Mouse (Mus musculus): ENCODE data around the gene Tec. TPM values are rescaled to one million over a fixed set of nuclear protein-coding genes. Genes with fewer than 3 reads are reported as not detected.

Gene Tec
- polyA plus RNA-seq, 1 experiment = 12.2 TPM

GRCm38 (mm10) chr5:72893987-72894386, 25.7 kb upstream of the Tec start:
- no peak for DNase-seq (ENCODE audit: low read depth in 1 of 2, low spot score in 2 of 2)
- H3K27me3 ChIP-seq (ENCODE audit: control insufficient read depth, insufficient read depth, low read length) = no peaks in the 10 kb centered on the region
- TF ChIP-seq POLR2A (IDR thresholded peaks at IDR 0.05; ENCODE audit: low read depth, low read length) = no peak
- peak; percentile 47; the same call in 1 of the 2 replicates for TF ChIP-seq CTCF (IDR thresholded peaks at IDR 0.05; ENCODE audit: extremely low read depth, insufficient read depth, insufficient read length, insufficient replicate concordance)
- no peak overlapping the region for H3K4me3 ChIP-seq (ENCODE audit: extremely low read depth, insufficient read depth, insufficient read length)
- H3K4me1 ChIP-seq (ENCODE audit: control insufficient read depth, insufficient read depth, insufficient read length) = no peaks in the 10 kb centered on the region
- 60% methylated on average over 5 of the region's 5 CpGs for WGBS
- H3K36me3 ChIP-seq (ENCODE audit: control insufficient read depth, insufficient read depth, low read length) = no peaks in the 10 kb centered on the region
- no peak overlapping the region for H3K27ac ChIP-seq (ENCODE audit: insufficient read depth, low read length)

- Histone ChIP-seq H3K27me3 (ENCODE audit: control insufficient read depth, insufficient read depth, low read length) (no peaks in the 10 kb centered on the region), H3K27ac (ENCODE audit: insufficient read depth, low read length) (no peak overlapping the region), H3K4me3 (ENCODE audit: extremely low read depth, insufficient read depth, insufficient read length) (no peak overlapping the region), H3K4me1 (ENCODE audit: control insufficient read depth, insufficient read depth, insufficient read length) (no peaks in the 10 kb centered on the region), H3K36me3 (ENCODE audit: control insufficient read depth, insufficient read depth, low read length) (no peaks in the 10 kb centered on the region)
- WGBS = 4% methylated on average over 12 of the region's 12 CpGs
- no peak for TF ChIP-seq POLR2A (IDR thresholded peaks at IDR 0.05; ENCODE audit: low read depth, low read length)
- peak; percentile 72; the same call in 1 of the 2 replicates for TF ChIP-seq CTCF (IDR thresholded peaks at IDR 0.05; ENCODE audit: extremely low read depth, insufficient read depth, insufficient read length, insufficient replicate concordance)
- peak; percentile 27 to 56 for DNase-seq (ENCODE audit: low read depth in 1 of 2, low spot score in 2 of 2)
These were observed 23.3 kb upstream of the Tec start for GRCm38 (mm10) chr5:72891534-72891933.

GRCm38 (mm10) chr5:72888260-72888659, 20.0 kb upstream of the Tec start:
- 93% methylated on average over 7 of the region's 7 CpGs for WGBS
- Histone ChIP-seq H3K36me3 (ENCODE audit: control insufficient read depth, insufficient read depth, low read length) (no peaks in the 10 kb centered on the region), H3K4me3 (ENCODE audit: extremely low read depth, insufficient read depth, insufficient read length) (no peak overlapping the region), H3K27ac (ENCODE audit: insufficient read depth, low read length) (no peak overlapping the region), H3K4me1 (ENCODE audit: control insufficient read depth, insufficient read depth, insufficient read length) (no peaks in the 10 kb centered on the region), H3K27me3 (ENCODE audit: control insufficient read depth, insufficient read depth, low read length) (no peaks in the 10 kb centered on the region)
- DNase-seq (ENCODE audit: low read depth in 1 of 2, low spot score in 2 of 2) = no peak
- no peak for TF ChIP-seq POLR2A (IDR thresholded peaks at IDR 0.05; ENCODE audit: low read depth, low read length)
- no peak for TF ChIP-seq CTCF (IDR thresholded peaks at IDR 0.05; ENCODE audit: extremely low read depth, insufficient read depth, insufficient read length, insufficient replicate concordance)

- Histone ChIP-seq H3K4me3 (ENCODE audit: extremely low read depth, insufficient read depth, insufficient read length) (no peak overlapping the region), H3K4me1 (ENCODE audit: control insufficient read depth, insufficient read depth, insufficient read length) (no peaks in the 10 kb centered on the region), H3K27ac (ENCODE audit: insufficient read depth, low read length) (no peak overlapping the region), H3K36me3 (ENCODE audit: control insufficient read depth, insufficient read depth, low read length) (no peaks in the 10 kb centered on the region), H3K27me3 (ENCODE audit: control insufficient read depth, insufficient read depth, low read length) (no peaks in the 10 kb centered on the region)
- no peak for TF ChIP-seq CTCF (IDR thresholded peaks at IDR 0.05; ENCODE audit: extremely low read depth, insufficient read depth, insufficient read length, insufficient replicate concordance)
- TF ChIP-seq POLR2A (IDR thresholded peaks at IDR 0.05; ENCODE audit: low read depth, low read length) = no peak
- WGBS = 93% methylated on average over 19 of the region's 19 CpGs
- no peak for DNase-seq (ENCODE audit: low read depth in 1 of 2, low spot score in 2 of 2)
These were observed 18.4 kb upstream of the Tec start for GRCm38 (mm10) chr5:72886458-72887222.

GRCm38 (mm10) chr5:72883706-72884105, 15.4 kb upstream of the Tec start:
- Histone ChIP-seq H3K36me3 (ENCODE audit: control insufficient read depth, insufficient read depth, low read length) (no peaks in the 10 kb centered on the region), H3K4me1 (ENCODE audit: control insufficient read depth, insufficient read depth, insufficient read length) (no peaks in the 10 kb centered on the region), H3K27me3 (ENCODE audit: control insufficient read depth, insufficient read depth, low read length) (no peaks in the 10 kb centered on the region), H3K4me3 (ENCODE audit: extremely low read depth, insufficient read depth, insufficient read length) (no peak overlapping the region), H3K27ac (ENCODE audit: insufficient read depth, low read length) (no peak overlapping the region)
- no peak for DNase-seq (ENCODE audit: low read depth in 1 of 2, low spot score in 2 of 2)
- 49% methylated on average over 3 of the region's 3 CpGs for WGBS
- TF ChIP-seq CTCF (IDR thresholded peaks at IDR 0.05; ENCODE audit: extremely low read depth, insufficient read depth, insufficient read length, insufficient replicate concordance) (no peak), POLR2A (IDR thresholded peaks at IDR 0.05; ENCODE audit: low read depth, low read length) (no peak)

GRCm38 (mm10) chr5:72882412-72882765, 14.1 kb upstream of the Tec start:
- no peak overlapping the region for H3K27ac ChIP-seq (ENCODE audit: insufficient read depth, low read length)
- DNase-seq (ENCODE audit: low read depth in 1 of 2, low spot score in 2 of 2) = no peak
- no peaks in the 10 kb centered on the region for H3K4me1 ChIP-seq (ENCODE audit: control insufficient read depth, insufficient read depth, insufficient read length)
- 85% methylated on average over 2 of the region's 2 CpGs for WGBS
- TF ChIP-seq POLR2A (IDR thresholded peaks at IDR 0.05; ENCODE audit: low read depth, low read length) (no peak), CTCF (IDR thresholded peaks at IDR 0.05; ENCODE audit: extremely low read depth, insufficient read depth, insufficient read length, insufficient replicate concordance) (no peak)
- H3K27me3 ChIP-seq (ENCODE audit: control insufficient read depth, insufficient read depth, low read length) = no peaks in the 10 kb centered on the region
- H3K4me3 ChIP-seq (ENCODE audit: extremely low read depth, insufficient read depth, insufficient read length) = no peak overlapping the region
- H3K36me3 ChIP-seq (ENCODE audit: control insufficient read depth, insufficient read depth, low read length) = no peaks in the 10 kb centered on the region

- H3K27me3 ChIP-seq (ENCODE audit: control insufficient read depth, insufficient read depth, low read length) = no peaks in the 10 kb centered on the region
- TF ChIP-seq CTCF (IDR thresholded peaks at IDR 0.05; ENCODE audit: extremely low read depth, insufficient read depth, insufficient read length, insufficient replicate concordance) (no peak), POLR2A (IDR thresholded peaks at IDR 0.05; ENCODE audit: low read depth, low read length) (no peak)
- no peak for DNase-seq (ENCODE audit: low read depth in 1 of 2, low spot score in 2 of 2)
- H3K4me3 ChIP-seq (ENCODE audit: extremely low read depth, insufficient read depth, insufficient read length) = no peak overlapping the region
- no peaks in the 10 kb centered on the region for H3K4me1 ChIP-seq (ENCODE audit: control insufficient read depth, insufficient read depth, insufficient read length)
- H3K36me3 ChIP-seq (ENCODE audit: control insufficient read depth, insufficient read depth, low read length) = no peaks in the 10 kb centered on the region
- no peak overlapping the region for H3K27ac ChIP-seq (ENCODE audit: insufficient read depth, low read length)
- 87% methylated on average over 12 of the region's 12 CpGs for WGBS
These were observed 13.6 kb upstream of the Tec start for GRCm38 (mm10) chr5:72881748-72882411.
